Mouse (Mus musculus) cerebellum, adult 2 months (tissue): ENCODE data around the gene Cyp2w1.

Experiments
- CTCF ChIP-seq: fragments of 200-500 bp; IDR thresholded peaks from 2 replicates; pipeline ENCODE4 v1.5.1; 2011; ENCODE audit warnings: low read depth, mild to moderate bottlenecking, control low read depth, low read length, moderate library complexity, borderline replicate concordance; ENCODE audit not compliant: insufficient read depth
- POLR2A ChIP-seq: fragments of 200-500 bp; IDR thresholded peaks from 2 replicates; pipeline ENCODE4 v1.6.1; 2011; ENCODE audit warnings: low read length, control low read depth, borderline replicate concordance; ENCODE audit not compliant: insufficient read depth

GRCm38 (mm10) chr5:139309946-139310345 lies 42.5 kb upstream of the Cyp2w1 start:
- TF ChIP-seq CTCF (no peak), POLR2A (no peak)
